Mouse (Mus musculus) NIH3T3 (cell line): ENCODE measurements around the gene Stpg3.

Experiments
- DNase-seq: peaks from one replicate; pipeline ENCODE4 v3.0.0-alpha.2; 2012; ENCODE audit warnings: low read depth

Gene Stpg3

GRCm38 (mm10) chr2:25203631-25204214 is 10.7 kb downstream of the Stpg3 start:
- no peak for DNase-seq

- DNase-seq = no peak
Measured at GRCm38 (mm10) chr2:25200631-25201030, 13.8 kb downstream of the Stpg3 start.

GRCm38 (mm10) chr2:25197946-25198345 is 16.5 kb downstream of the Stpg3 start:
- no peak for DNase-seq

- DNase-seq = peak; percentile 51
Measured at GRCm38 (mm10) chr2:25197191-25197590, 17.2 kb downstream of the Stpg3 start.

- peak; percentile 87 for DNase-seq
Measured at GRCm38 (mm10) chr2:25196172-25196954, 18.1 kb downstream of the Stpg3 start, which contains the start of gene Tor4a. Gene Tor4a, minus strand, starts transcription at chr2:25196886.

GRCm38 (mm10) chr2:25195211-25196156 is 19.0 kb downstream of the Stpg3 start:
- DNase-seq = no peak

- DNase-seq = no peak
Measured at GRCm38 (mm10) chr2:25194486-25195171, 19.8 kb downstream of the Stpg3 start.

GRCm38 (mm10) chr2:25194006-25194405 is 20.4 kb downstream of the Stpg3 start:
- no peak for DNase-seq

GRCm38 (mm10) chr2:25193330-25193770 is 21.1 kb downstream of the Stpg3 start:
- DNase-seq = peak; percentile 94

GRCm38 (mm10) chr2:25187841-25188240 is 26.6 kb downstream of the Stpg3 start:
- no peak for DNase-seq

- DNase-seq = no peak
Measured at GRCm38 (mm10) chr2:25186575-25186930, 27.9 kb downstream of the Stpg3 start.

- DNase-seq = no peak
Measured at GRCm38 (mm10) chr2:25185625-25186574, 28.5 kb downstream of the Stpg3 start.

GRCm38 (mm10) chr2:25184496-25184895 is 29.9 kb downstream of the Stpg3 start:
- no peak for DNase-seq

- DNase-seq = no peak
Measured at GRCm38 (mm10) chr2:25183336-25183735, 31.1 kb downstream of the Stpg3 start.

- DNase-seq = no peak
Measured at GRCm38 (mm10) chr2:25182664-25183063, 31.8 kb downstream of the Stpg3 start.

- DNase-seq = no peak
Measured at GRCm38 (mm10) chr2:25181891-25182397, 32.5 kb downstream of the Stpg3 start.

- no peak for DNase-seq
Measured at GRCm38 (mm10) chr2:25180973-25181890, 33.2 kb downstream of the Stpg3 start.

- DNase-seq = no peak
Measured at GRCm38 (mm10) chr2:25180478-25180903, 33.9 kb downstream of the Stpg3 start, which contains the start of gene Nrarp. Gene Nrarp, plus strand, starts transcription at chr2:25180758.

GRCm38 (mm10) chr2:25179566-25180217 is 34.7 kb downstream of the Stpg3 start:
- no peak for DNase-seq
